Mouse (Mus musculus) thymus, postnatal 4 days (tissue): Measurements from ENCODE around the gene Hist1h2bh.

Source experiments
- DNase-seq: peaks from one replicate; pipeline ENCODE4 v3.0.0; 2021

Hist1h2bh gene

DNA sequence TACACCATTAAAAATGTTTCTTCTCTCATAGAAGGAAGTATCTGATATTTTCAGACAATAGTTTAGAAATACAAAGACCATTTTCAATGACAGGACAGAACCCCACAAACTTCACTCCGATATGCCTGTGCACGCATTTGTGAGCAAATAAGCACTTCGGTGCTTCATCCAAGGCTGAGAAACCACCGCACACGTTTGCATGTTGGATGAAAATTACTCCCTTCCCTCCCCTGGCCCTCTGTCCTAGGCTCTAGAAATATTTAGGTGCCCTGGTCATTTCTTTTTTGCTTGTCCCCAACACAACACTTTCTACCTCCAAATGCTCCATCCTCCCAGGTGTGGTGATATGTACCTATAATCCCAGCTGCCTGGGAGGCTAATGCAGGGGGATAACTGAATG is 41.7 kb downstream of the Hist1h2bh start:
- DNase-seq = no peak

DNA sequence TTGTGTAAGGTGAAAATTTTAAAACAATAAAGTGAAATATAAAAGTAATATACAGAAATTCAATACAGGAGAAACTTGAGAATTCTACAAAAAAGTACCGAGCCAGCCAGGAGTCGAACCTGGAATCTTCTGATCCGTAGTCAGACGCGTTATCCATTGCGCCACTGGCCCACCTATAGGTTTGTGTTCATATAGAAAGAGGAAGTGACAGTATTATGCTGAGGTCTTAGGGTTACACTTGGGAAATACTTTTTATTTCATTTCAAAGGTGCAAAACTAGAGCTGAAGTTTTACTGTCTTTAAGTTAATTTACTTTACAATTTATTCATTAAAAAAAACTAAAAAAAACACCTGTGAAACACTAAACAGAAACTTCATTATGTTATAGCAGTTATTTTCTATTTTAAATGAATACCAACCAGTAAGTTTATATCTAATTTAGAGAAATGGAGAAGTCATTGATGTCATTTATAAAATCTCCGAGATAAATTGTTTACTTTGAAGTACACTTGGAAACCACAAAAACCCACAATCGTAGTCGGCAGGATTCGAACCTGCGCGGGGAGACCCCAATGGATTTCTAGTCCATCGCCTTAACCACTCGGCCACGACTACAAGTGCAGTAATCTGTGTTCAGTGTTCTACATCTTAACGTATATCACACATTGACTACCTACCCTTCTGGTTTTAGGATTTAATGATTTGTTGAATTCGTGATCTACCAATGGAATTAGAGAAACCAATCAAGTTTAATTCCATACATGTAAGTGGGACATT is 42.6 kb downstream of the Hist1h2bh start:
- peak; percentile 83 for DNase-seq

DNA sequence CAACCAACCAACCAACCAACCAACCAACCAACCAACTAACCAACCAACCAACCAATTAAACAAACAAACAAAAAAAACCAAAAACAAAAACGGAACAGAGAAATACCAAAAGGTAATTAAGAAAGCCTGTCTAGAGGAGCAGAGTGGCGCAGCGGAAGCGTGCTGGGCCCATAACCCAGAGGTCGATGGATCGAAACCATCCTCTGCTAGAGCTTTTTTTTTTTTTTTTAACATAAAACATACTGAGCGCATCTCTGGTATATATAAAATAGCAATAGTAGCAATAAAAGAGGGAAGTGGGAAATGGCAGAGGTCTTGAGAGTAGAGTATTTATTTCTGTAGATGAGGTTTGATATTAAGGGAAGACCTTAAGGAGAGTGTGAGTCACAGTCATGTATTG is 43.2 kb downstream of the Hist1h2bh start:
- DNase-seq = no peak

DNA sequence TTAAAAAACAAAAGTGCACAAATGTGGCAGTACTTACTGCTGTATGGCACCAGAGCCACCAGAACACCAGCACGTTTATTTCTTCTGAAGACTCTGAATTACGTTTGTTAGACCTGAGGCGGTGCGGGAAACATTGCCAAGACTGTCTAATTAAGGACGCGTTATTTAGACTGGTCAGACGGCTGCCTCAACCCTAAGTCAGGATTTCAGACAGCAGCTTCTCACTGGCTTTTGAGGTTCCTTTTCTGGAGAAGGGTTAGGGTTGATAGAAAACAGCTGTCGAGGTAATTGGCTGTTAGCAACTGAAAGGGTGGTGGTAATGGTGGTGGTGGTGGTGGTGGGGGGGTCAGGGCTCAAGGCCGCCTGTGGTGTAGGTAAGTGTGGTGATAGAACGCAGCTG is 44.5 kb downstream of the Hist1h2bh start:
- no peak for DNase-seq

GRCm38 (mm10) chr13:23497656-23498321 is 45.4 kb downstream of the Hist1h2bh start:
- DNase-seq = peak; percentile 35

DNA sequence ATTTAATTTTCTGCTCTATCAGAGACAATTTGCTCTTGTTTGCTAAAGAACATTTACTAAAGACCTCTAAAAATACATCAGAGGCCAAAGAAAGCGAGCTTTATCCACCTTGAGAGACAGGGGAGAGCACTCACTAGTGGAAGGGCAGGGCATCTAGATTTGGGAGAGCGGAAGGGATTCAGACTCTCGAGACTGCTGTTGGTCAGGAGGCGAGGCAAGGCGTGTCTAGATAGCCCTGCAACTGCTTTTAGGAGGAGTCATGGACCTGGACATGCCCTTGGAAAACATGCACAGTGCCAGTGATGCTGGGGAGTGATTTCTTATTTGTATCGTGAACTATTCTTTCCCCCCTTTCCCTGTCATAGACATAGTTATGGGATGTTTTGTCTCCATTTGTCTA is 47.7 kb downstream of the Hist1h2bh start:
- no peak for DNase-seq

- no peak for DNase-seq
Measured at GRCm38 (mm10) chr13:23491990-23492389, 51.2 kb downstream of the Hist1h2bh start.
